Mouse (Mus musculus): ENCODE measurements around the gene Atxn2l. TPM values are rescaled to one million over a fixed set of nuclear protein-coding genes. Genes with fewer than 3 reads are reported as not detected.

The Atxn2l gene
- total and polyA plus RNA-seq, 3 experiments = 34.0 to 66.7 (median 37.6) TPM

- peaks cover 2% of the 10 kb centered on the region for H3K4me1 ChIP-seq (ENCODE audit: control insufficient read depth, insufficient read depth, low read length)
- no peaks in the 10 kb centered on the region for H3K36me3 ChIP-seq (ENCODE audit: control insufficient read depth, insufficient read depth, low read length)
- intact Hi-C loops (cut with DNase I) = loop anchor here (2.0 kb wide), 1 partner anchor 93 kb away; the partner anchor contains the start of gene Eif3c
- no peaks in the 10 kb centered on the region for H3K79me2 ChIP-seq (replicated peaks; ENCODE audit: control insufficient read depth, insufficient read depth, low read length)
- no peaks in the 10 kb centered on the region for H3K27me3 ChIP-seq (ENCODE audit: control insufficient read depth, insufficient read depth, low read length)
- no peak overlapping the region; the same call in 1 of the 2 replicates for H3K27ac ChIP-seq
- TF ChIP-seq CTCF (IDR thresholded peaks at IDR 0.05) = no peak
- TF ChIP-seq POLR2A (IDR thresholded peaks at IDR 0.05; ENCODE audit: insufficient read depth, low read depth, low read length) = no peak
- no peak for TF ChIP-seq EP300 (IDR thresholded peaks at IDR 0.05; ENCODE audit: insufficient read depth, low read depth, low read length)
- H3K4me3 ChIP-seq = peak overlapping the region; percentile 66
- DNase-seq = no peak
- H3K9ac ChIP-seq (ENCODE audit: low read depth, low read length) = no peak overlapping the region
- 57% methylated on average over 9 of the region's 9 CpGs for WGBS
Observed at GRCm38 (mm10) chr7:126473470-126474086, 29.7 kb downstream of the Atxn2l start.

DNA sequence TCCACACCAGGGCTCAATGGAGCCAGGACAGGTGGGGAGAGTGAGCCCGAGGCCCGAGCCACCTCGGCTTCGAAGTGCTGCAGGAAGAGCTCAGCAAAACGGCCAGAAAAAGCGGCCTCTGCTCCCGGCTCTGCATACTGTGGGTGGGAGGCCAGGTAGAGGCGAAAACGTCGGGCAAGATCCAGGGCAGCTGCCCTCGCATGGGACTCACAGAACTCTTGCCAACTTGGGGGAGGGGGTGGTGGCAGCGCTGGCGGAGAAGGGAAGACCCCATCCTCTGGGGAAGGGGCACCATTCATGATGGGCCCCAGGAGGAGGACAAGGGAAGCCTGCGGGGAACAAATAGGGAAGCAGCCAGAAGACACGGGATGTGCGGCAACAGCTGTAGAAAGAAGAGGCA, 30.5 kb downstream of the Atxn2l start:
- intact Hi-C loops (cut with DNase I) = no loop called here
- H3K36me3 ChIP-seq (ENCODE audit: control insufficient read depth, insufficient read depth, low read length) = no peaks in the 10 kb centered on the region
- 86% methylated on average over 16 of the region's 16 CpGs for WGBS
- H3K27ac ChIP-seq = no peak overlapping the region
- peaks cover 2% of the 10 kb centered on the region for H3K4me1 ChIP-seq (ENCODE audit: control insufficient read depth, insufficient read depth, low read length)
- H3K79me2 ChIP-seq (replicated peaks; ENCODE audit: control insufficient read depth, insufficient read depth, low read length) = no peaks in the 10 kb centered on the region
- no peaks in the 10 kb centered on the region for H3K27me3 ChIP-seq (ENCODE audit: control insufficient read depth, insufficient read depth, low read length)
- DNase-seq = no peak
- no peak overlapping the region for H3K9ac ChIP-seq (ENCODE audit: low read depth, low read length)
- H3K4me3 ChIP-seq = no peak overlapping the region
- TF ChIP-seq CTCF (IDR thresholded peaks at IDR 0.05) (no peak), POLR2A (IDR thresholded peaks at IDR 0.05; ENCODE audit: insufficient read depth, low read depth, low read length) (no peak), EP300 (IDR thresholded peaks at IDR 0.05; ENCODE audit: insufficient read depth, low read depth, low read length) (no peak)

DNA sequence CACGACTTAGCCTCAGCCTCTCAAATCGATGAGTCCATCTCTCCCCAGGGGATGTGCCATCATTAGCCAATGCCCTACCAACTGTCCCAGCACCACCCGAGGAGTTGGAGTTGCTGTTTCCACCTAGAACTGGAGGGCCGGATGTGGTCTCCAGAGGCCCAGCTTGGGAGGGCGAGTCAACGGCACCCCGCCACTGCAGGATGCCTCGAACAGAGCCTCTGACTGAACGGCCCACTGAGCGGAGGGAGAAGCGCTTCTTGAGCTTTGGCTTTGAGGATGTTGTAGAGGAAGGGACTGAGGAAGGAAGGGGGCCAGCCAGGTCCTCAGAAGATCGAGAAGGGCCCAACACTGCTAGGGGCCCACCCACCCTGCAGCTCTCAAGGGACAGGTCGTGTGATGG, 30.9 kb downstream of the Atxn2l start:
- no peaks in the 10 kb centered on the region for H3K27me3 ChIP-seq (ENCODE audit: control insufficient read depth, insufficient read depth, low read length)
- DNase-seq = no peak
- H3K27ac ChIP-seq = no peak overlapping the region
- H3K4me3 ChIP-seq = no peak overlapping the region
- intact Hi-C loops (cut with DNase I) = no loop called here
- TF ChIP-seq CTCF (IDR thresholded peaks at IDR 0.05) (no peak), POLR2A (IDR thresholded peaks at IDR 0.05; ENCODE audit: insufficient read depth, low read depth, low read length) (no peak), EP300 (IDR thresholded peaks at IDR 0.05; ENCODE audit: insufficient read depth, low read depth, low read length) (no peak)
- H3K36me3 ChIP-seq (ENCODE audit: control insufficient read depth, insufficient read depth, low read length) = no peaks in the 10 kb centered on the region
- H3K79me2 ChIP-seq (replicated peaks; ENCODE audit: control insufficient read depth, insufficient read depth, low read length) = no peaks in the 10 kb centered on the region
- 73% methylated on average over 13 of the region's 13 CpGs for WGBS
- peaks cover 2% of the 10 kb centered on the region for H3K4me1 ChIP-seq (ENCODE audit: control insufficient read depth, insufficient read depth, low read length)
- H3K9ac ChIP-seq (ENCODE audit: low read depth, low read length) = no peak overlapping the region

DNA sequence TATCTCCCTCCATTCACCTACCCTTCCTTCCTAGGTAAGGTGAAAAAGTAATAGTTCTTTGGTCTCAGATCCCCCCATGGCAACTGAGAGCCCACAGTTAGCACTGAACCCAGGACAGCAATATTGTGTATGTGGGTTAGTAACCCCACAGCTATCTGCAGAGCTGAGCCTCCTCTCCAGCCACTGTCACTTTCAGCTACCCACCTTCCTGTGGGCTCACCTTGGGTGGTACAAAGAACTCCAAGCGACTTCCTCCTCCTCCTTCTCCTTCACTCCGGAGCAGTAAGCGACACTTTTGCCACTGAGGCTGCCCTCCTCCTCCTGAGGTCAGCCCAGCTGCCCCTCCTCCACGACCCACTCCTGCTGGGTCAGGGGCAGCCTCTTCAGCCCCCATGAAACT, 31.4 kb downstream of the Atxn2l start:
- Histone ChIP-seq H3K79me2 (replicated peaks; ENCODE audit: control insufficient read depth, insufficient read depth, low read length) (no peaks in the 10 kb centered on the region), H3K27ac (no peak overlapping the region), H3K4me1 (ENCODE audit: control insufficient read depth, insufficient read depth, low read length) (peaks cover 2% of the 10 kb centered on the region), H3K4me3 (no peak overlapping the region), H3K27me3 (ENCODE audit: control insufficient read depth, insufficient read depth, low read length) (no peaks in the 10 kb centered on the region), H3K9ac (ENCODE audit: low read depth, low read length) (no peak overlapping the region), H3K36me3 (ENCODE audit: control insufficient read depth, insufficient read depth, low read length) (no peaks in the 10 kb centered on the region)
- 76% methylated on average over 4 of the region's 4 CpGs for WGBS
- DNase-seq = no peak
- no peak for TF ChIP-seq POLR2A (IDR thresholded peaks at IDR 0.05; ENCODE audit: insufficient read depth, low read depth, low read length)
- no peak for TF ChIP-seq EP300 (IDR thresholded peaks at IDR 0.05; ENCODE audit: insufficient read depth, low read depth, low read length)
- no peak for TF ChIP-seq CTCF (IDR thresholded peaks at IDR 0.05)
- intact Hi-C loops (cut with DNase I) = no loop called here

DNA sequence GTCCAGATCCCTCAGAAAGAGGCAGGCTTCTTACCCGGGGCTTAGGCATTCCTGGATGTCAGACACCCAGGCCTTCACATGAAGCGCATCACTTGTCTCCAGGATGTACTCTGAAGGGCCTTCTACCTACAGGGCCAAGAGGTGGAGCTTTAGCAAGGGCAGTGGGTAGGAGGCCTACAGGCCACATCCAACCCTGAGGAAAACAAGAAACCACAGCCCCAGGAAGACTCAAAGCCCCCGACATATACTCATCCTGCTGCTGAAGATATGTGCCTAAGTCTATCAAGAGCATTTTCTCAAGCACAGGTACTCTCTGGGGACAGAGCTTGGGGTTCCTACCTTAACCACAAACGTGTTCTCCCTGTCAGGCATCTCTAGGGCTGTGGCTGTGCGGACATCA, 31.9 kb downstream of the Atxn2l start:
- H3K9ac ChIP-seq (ENCODE audit: low read depth, low read length) = no peak overlapping the region
- 90% methylated on average over 5 of the region's 5 CpGs for WGBS
- H3K4me3 ChIP-seq = no peak overlapping the region
- intact Hi-C loops (cut with DNase I) = no loop called here
- no peak for DNase-seq
- TF ChIP-seq CTCF (IDR thresholded peaks at IDR 0.05) (no peak), POLR2A (IDR thresholded peaks at IDR 0.05; ENCODE audit: insufficient read depth, low read depth, low read length) (no peak), EP300 (IDR thresholded peaks at IDR 0.05; ENCODE audit: insufficient read depth, low read depth, low read length) (no peak)
- no peak overlapping the region for H3K27ac ChIP-seq
- no peaks in the 10 kb centered on the region for H3K27me3 ChIP-seq (ENCODE audit: control insufficient read depth, insufficient read depth, low read length)
- H3K79me2 ChIP-seq (replicated peaks; ENCODE audit: control insufficient read depth, insufficient read depth, low read length) = no peaks in the 10 kb centered on the region
- no peaks in the 10 kb centered on the region for H3K36me3 ChIP-seq (ENCODE audit: control insufficient read depth, insufficient read depth, low read length)
- peaks cover 2% of the 10 kb centered on the region for H3K4me1 ChIP-seq (ENCODE audit: control insufficient read depth, insufficient read depth, low read length)

DNA sequence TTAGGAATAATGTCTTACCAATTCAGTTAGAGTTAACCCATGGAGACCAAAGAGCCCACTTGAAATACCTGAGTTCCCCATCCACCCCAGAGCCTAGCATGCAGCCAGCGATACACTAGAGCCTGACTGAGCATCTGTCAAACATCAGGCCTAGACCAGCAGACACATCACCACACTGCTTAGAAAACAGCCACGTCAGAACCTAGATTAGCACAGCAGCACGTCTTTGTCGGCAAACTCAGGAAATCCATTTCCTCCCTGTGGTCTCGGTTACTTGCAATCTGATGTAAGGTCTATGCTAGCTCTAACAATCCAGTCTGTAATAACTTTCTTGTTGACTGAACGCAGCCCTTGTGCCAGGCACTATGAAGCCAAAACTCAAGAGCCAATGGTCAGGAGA, 33.2 kb downstream of the Atxn2l start:
- Histone ChIP-seq H3K4me3 (no peak overlapping the region), H3K79me2 (replicated peaks; ENCODE audit: control insufficient read depth, insufficient read depth, low read length) (no peaks in the 10 kb centered on the region), H3K27me3 (ENCODE audit: control insufficient read depth, insufficient read depth, low read length) (no peaks in the 10 kb centered on the region), H3K9ac (ENCODE audit: low read depth, low read length) (no peak overlapping the region), H3K4me1 (ENCODE audit: control insufficient read depth, insufficient read depth, low read length) (peaks cover 2% of the 10 kb centered on the region; the same call in 1 of the 2 replicates), H3K36me3 (ENCODE audit: control insufficient read depth, insufficient read depth, low read length) (no peaks in the 10 kb centered on the region), H3K27ac (no peak overlapping the region)
- TF ChIP-seq POLR2A (IDR thresholded peaks at IDR 0.05; ENCODE audit: insufficient read depth, low read depth, low read length) (no peak), EP300 (IDR thresholded peaks at IDR 0.05; ENCODE audit: insufficient read depth, low read depth, low read length) (no peak), CTCF (IDR thresholded peaks at IDR 0.05) (no peak)
- WGBS = 27% methylated on average over 6 of the region's 6 CpGs
- no peak for DNase-seq
- intact Hi-C loops (cut with DNase I) = no loop called here

Measured in heart, adult 2 months (tissue).